Mouse (Mus musculus): ENCODE data around the gene Prg2. TPM values are rescaled to one million over a fixed set of nuclear protein-coding genes. Genes with fewer than 3 reads are reported as not detected.

The Prg2 gene
- polyA plus RNA-seq, 1 experiment from 2014 or later: 0.77 TPM

GRCm38 (mm10) chr2:85011906-85012604 lies 31.8 kb downstream of the Prg2 start:
- Histone ChIP-seq H3K27ac (peak overlapping the region; percentile 25; the same call in 1 of the 2 replicates), H3K27me3 (no peaks in the 10 kb centered on the region), H3K4me2 (no peak overlapping the region), H3K4me1 (peaks cover 11% of the 10 kb centered on the region), H3K9ac (no peak overlapping the region), H3K4me3 (replicated peaks) (no peak overlapping the region), H3K36me3 (no peaks in the 10 kb centered on the region), H3K9me3 (replicated peaks) (no peaks in the 10 kb centered on the region)
- ATAC-seq (replicated peaks; ENCODE audit: low FRiP score): peak; percentile 88
- WGBS: 36% methylated on average over 9 of the region's 9 CpGs

- H3K4me2 ChIP-seq: no peak overlapping the region
- ATAC-seq (replicated peaks; ENCODE audit: low FRiP score): no peak
- no peak overlapping the region for H3K9ac ChIP-seq
- no peak overlapping the region for H3K4me3 ChIP-seq (replicated peaks)
- H3K27me3 ChIP-seq: no peaks in the 10 kb centered on the region
- H3K4me1 ChIP-seq: peaks cover 11% of the 10 kb centered on the region
- no peak overlapping the region for H3K27ac ChIP-seq
- H3K36me3 ChIP-seq: no peaks in the 10 kb centered on the region
- H3K9me3 ChIP-seq (replicated peaks): no peaks in the 10 kb centered on the region
- WGBS: 83% methylated on average over 14 of the region's 14 CpGs
Observed at GRCm38 (mm10) chr2:85012679-85013078, 32.4 kb downstream of the Prg2 start.

DNA sequence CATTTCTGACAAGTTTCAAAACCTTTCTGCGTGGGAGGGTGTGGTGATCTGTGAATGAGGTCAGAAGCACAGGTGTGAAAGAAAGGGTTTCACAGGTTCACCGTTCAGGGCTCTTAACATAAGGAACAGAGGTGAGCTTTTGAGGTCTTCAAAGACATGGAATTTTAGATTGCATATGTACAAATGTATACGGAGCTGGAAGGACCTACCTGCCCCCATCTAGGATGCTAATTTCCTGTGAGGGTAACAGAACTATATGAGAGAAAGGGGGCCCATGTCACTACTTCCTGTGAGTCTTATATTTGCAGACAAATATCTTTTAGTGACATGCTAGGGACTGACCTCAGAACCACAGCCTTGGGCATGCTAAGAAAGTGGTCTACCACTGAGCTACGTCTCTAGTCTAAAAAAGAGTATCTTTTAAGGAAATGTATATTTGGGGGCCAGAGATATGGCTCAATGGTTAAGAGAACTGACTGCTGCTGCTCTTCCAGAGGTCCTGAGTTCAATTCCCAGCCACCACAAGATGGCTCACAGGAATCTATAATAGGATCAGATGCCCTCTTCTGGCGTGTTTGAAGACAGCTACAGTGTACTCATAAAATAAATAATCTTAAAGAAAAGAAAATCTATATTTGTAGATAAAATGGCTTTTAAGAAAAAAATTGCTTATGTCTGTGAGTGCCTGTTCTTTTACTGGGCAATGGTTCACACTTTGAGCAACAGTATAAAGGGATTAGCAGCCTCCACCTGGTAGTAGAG lies 33.7 kb downstream of the Prg2 start:
- H3K9ac ChIP-seq: no peak overlapping the region
- 80% methylated on average over 5 of the region's 5 CpGs for WGBS
- H3K4me3 ChIP-seq (replicated peaks): no peak overlapping the region
- no peaks in the 10 kb centered on the region for H3K36me3 ChIP-seq
- H3K4me2 ChIP-seq: no peak overlapping the region
- H3K27ac ChIP-seq: no peak overlapping the region
- ATAC-seq (replicated peaks; ENCODE audit: low FRiP score): no peak
- peaks cover 11% of the 10 kb centered on the region for H3K4me1 ChIP-seq
- no peaks in the 10 kb centered on the region for H3K9me3 ChIP-seq (replicated peaks)
- no peaks in the 10 kb centered on the region for H3K27me3 ChIP-seq

DNA sequence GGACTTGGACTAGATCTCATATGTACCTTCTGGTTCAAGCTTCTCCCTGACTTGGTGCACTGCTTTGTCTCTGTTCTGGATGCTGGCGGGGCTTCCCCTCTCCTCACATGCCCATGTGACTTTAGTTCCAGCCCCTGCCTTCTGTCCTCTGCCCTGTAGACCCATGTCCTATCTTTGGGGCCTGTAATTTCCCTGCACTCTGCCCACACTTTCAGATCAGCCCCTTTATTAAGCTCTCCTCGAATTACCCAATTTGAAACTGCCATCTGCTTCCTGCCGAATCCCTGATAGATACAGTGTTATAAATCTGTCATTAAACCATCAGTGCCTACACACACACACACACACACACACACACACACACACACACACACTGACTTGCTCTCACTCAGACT lies 34.3 kb downstream of the Prg2 start:
- WGBS: 29% methylated on average over 3 of the region's 3 CpGs
- no peak overlapping the region for H3K27ac ChIP-seq
- no peak for ATAC-seq (replicated peaks; ENCODE audit: low FRiP score)
- H3K36me3 ChIP-seq: no peaks in the 10 kb centered on the region
- no peak overlapping the region for H3K4me3 ChIP-seq (replicated peaks)
- H3K9ac ChIP-seq: no peak overlapping the region
- no peak overlapping the region for H3K4me2 ChIP-seq
- H3K4me1 ChIP-seq: peaks cover 11% of the 10 kb centered on the region
- H3K27me3 ChIP-seq: no peaks in the 10 kb centered on the region
- no peaks in the 10 kb centered on the region for H3K9me3 ChIP-seq (replicated peaks)

GRCm38 (mm10) chr2:85022043-85022442 lies 41.8 kb downstream of the Prg2 start:
- no peaks in the 10 kb centered on the region for H3K4me1 ChIP-seq
- H3K4me3 ChIP-seq (replicated peaks): no peak overlapping the region
- 23% methylated on average over 4 of the region's 4 CpGs for WGBS
- no peaks in the 10 kb centered on the region for H3K36me3 ChIP-seq
- 0 out of 2 replicates have a peak, but pooled peaks have one; percentile 29 for ATAC-seq (replicated peaks; ENCODE audit: low FRiP score)
- H3K4me2 ChIP-seq: no peak overlapping the region
- H3K27me3 ChIP-seq: peaks cover 2% of the 10 kb centered on the region; the same call in 1 of the 2 replicates
- no peak overlapping the region for H3K27ac ChIP-seq
- H3K9me3 ChIP-seq (replicated peaks): no peaks in the 10 kb centered on the region
- no peak overlapping the region for H3K9ac ChIP-seq

DNA sequence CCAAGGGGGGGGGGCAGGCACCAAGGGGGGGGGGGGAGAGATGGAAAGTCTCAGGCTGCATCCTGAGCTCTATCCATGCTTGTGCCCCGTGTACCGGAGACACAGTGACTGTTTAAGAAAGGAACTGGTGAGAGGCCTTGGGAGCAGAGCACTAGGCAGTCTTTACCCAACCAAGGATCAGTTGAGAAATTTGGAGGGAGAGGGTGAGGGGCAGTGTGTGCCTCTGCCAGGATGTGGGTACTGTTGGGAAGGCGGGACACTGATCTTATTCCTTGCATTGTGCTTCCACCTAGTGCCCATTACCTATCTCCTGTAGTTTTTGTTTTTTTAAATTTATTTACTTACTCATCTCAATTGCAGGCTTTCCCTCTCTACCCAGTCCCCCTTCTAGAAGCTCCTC lies 45.9 kb downstream of the Prg2 start:
- Histone ChIP-seq H3K27ac (no peak overlapping the region), H3K9ac (no peak overlapping the region), H3K4me2 (no peak overlapping the region), H3K4me1 (no peaks in the 10 kb centered on the region), H3K9me3 (replicated peaks) (no peaks in the 10 kb centered on the region), H3K27me3 (peaks cover 2% of the 10 kb centered on the region; the same call in 1 of the 2 replicates), H3K36me3 (no peaks in the 10 kb centered on the region), H3K4me3 (replicated peaks) (no peak overlapping the region)
- no peak for ATAC-seq (replicated peaks; ENCODE audit: low FRiP score)
- WGBS: 80% methylated on average over 3 of the region's 3 CpGs

GRCm38 (mm10) chr2:85027281-85027680 lies 47.0 kb downstream of the Prg2 start:
- H3K9ac ChIP-seq: no peak overlapping the region
- 74% methylated on average over 5 of the region's 5 CpGs for WGBS
- ATAC-seq (replicated peaks; ENCODE audit: low FRiP score): no peak
- no peak overlapping the region for H3K4me2 ChIP-seq
- H3K4me1 ChIP-seq: no peaks in the 10 kb centered on the region
- H3K9me3 ChIP-seq (replicated peaks): no peaks in the 10 kb centered on the region
- no peaks in the 10 kb centered on the region for H3K36me3 ChIP-seq
- peaks cover 2% of the 10 kb centered on the region; the same call in 1 of the 2 replicates for H3K27me3 ChIP-seq
- H3K4me3 ChIP-seq (replicated peaks): no peak overlapping the region
- no peak overlapping the region for H3K27ac ChIP-seq

GRCm38 (mm10) chr2:85029897-85030296 lies 49.6 kb downstream of the Prg2 start:
- ATAC-seq (replicated peaks; ENCODE audit: low FRiP score): no peak
- Histone ChIP-seq H3K36me3 (no peaks in the 10 kb centered on the region), H3K4me2 (no peak overlapping the region), H3K27ac (no peak overlapping the region), H3K9ac (no peak overlapping the region), H3K4me3 (replicated peaks) (no peak overlapping the region), H3K9me3 (replicated peaks) (no peaks in the 10 kb centered on the region), H3K4me1 (no peaks in the 10 kb centered on the region), H3K27me3 (0 out of 2 replicates have a peak, but pooled peaks cover 3% of the 10 kb centered on the region)
- WGBS: 25% methylated on average over 6 of the region's 6 CpGs

DNA sequence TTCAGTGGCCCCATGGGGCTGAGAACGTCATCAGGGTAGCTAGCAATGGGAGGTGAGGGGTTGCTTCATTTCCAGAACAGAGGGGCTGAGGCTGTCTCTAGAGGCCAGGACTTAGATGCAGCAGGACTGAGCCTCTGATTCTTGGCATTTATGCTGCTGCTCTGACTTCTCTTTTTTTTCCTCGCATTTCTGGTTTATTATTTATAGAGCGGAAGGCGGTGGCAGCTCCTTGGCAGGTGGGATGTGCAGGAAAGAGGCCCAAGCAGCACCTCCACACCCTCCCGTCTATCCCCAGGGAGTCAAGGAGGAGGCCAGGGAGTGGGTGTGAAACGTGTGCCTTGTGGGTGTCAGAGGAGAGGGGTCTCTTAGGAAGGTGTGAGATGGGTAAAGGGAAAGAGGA lies 50.7 kb downstream of the Prg2 start:
- Histone ChIP-seq H3K4me1 (no peaks in the 10 kb centered on the region), H3K27ac (no peak overlapping the region), H3K9ac (no peak overlapping the region), H3K9me3 (replicated peaks) (no peaks in the 10 kb centered on the region), H3K36me3 (no peaks in the 10 kb centered on the region), H3K4me3 (replicated peaks) (no peak overlapping the region), H3K4me2 (no peak overlapping the region), H3K27me3 (0 out of 2 replicates have a peak, but pooled peaks cover 3% of the 10 kb centered on the region)
- WGBS: 56% methylated on average over 6 of the region's 6 CpGs
- no peak for ATAC-seq (replicated peaks; ENCODE audit: low FRiP score)

- H3K27me3 ChIP-seq: 0 out of 2 replicates have a peak, but pooled peaks cover 3% of the 10 kb centered on the region
- no peaks in the 10 kb centered on the region for H3K9me3 ChIP-seq (replicated peaks)
- no peak overlapping the region for H3K4me2 ChIP-seq
- H3K9ac ChIP-seq: no peak overlapping the region
- ATAC-seq (replicated peaks; ENCODE audit: low FRiP score): no peak
- H3K27ac ChIP-seq: no peak overlapping the region
- WGBS: 87% methylated on average over 2 of the region's 2 CpGs
- H3K36me3 ChIP-seq: no peaks in the 10 kb centered on the region
- no peak overlapping the region for H3K4me3 ChIP-seq (replicated peaks)
- H3K4me1 ChIP-seq: peaks cover 7% of the 10 kb centered on the region
Observed at GRCm38 (mm10) chr2:85033121-85033520, 52.9 kb downstream of the Prg2 start.
